Mouse (Mus musculus): Measurements from ENCODE around the gene Erp27. TPM values are rescaled to one million over a fixed set of nuclear protein-coding genes. Genes with fewer than 3 reads are reported as not detected.

Erp27 gene
- total and polyA plus RNA-seq, 3 experiments: 0.55 to 1.9 TPM; not detected in 1

DNA sequence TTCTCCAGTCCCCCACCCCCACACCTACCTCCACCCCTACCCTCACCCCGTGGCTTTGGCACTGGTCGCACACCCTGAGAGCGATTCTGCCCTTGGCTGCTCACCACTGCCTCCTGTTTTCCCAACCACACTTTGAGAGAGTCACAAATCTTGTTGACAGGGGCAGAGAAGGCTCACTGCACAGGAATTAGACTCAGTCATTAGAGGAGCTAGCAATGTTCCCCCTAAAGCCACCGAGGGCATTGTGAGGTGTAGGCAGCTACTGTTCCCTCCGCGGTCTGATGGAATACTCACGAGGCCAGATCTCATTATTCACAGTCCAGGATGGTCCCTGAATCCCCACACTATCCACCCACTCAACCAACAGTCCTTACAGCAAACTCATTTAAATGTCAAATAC is 35.1 kb upstream of the Erp27 start:
- H3K4me3 ChIP-seq (replicated peaks in 1 of 3; ENCODE audit: low read depth in 2 of 3, low read length in 2 of 3, poor library complexity in 1 of 3): no peak overlapping the region
- no peaks in the 10 kb centered on the region for H3K4me1 ChIP-seq (ENCODE audit: control insufficient read depth in 1 of 2, insufficient read depth in 2 of 2)
- H3K9ac ChIP-seq (ENCODE audit: insufficient read depth, low read depth): no peak overlapping the region
- no peaks in the 10 kb centered on the region for H3K36me3 ChIP-seq (replicated peaks in 1 of 2; ENCODE audit: control insufficient read depth in 1 of 2, insufficient read depth in 1 of 2, low read length in 1 of 2)
- H3K27ac ChIP-seq (ENCODE audit: insufficient read depth, low read depth): no peak overlapping the region
- no peaks in the 10 kb centered on the region for H3K79me2 ChIP-seq (replicated peaks; ENCODE audit: control insufficient read depth, extremely low read depth, insufficient read depth, poor library complexity, severe bottlenecking)
- H3K9me3 ChIP-seq (replicated peaks; ENCODE audit: low read length): no peaks in the 10 kb centered on the region
- in situ Hi-C loops (cut with MboI; ENCODE audit: low pct_ligation_motif_present, low pct_unique_long_range_greater_than_20kb, low sequenced_read_pairs): no loop called here
- dilution Hi-C loops (cut with MboI; ENCODE audit: extremely low pct_ligation_motif_present, extremely low pct_unique_long_range_greater_than_20kb, low sequenced_read_pairs): no loop called here
- no peak for DNase-seq (ENCODE audit: extremely low read depth)
- H3K4me2 ChIP-seq (ENCODE audit: insufficient read depth, low read depth, poor library complexity, severe bottlenecking): no peak overlapping the region
- H3K27me3 ChIP-seq (replicated peaks): no peaks in the 10 kb centered on the region
- no peak for TF ChIP-seq USF2 (conservative IDR thresholded peaks at IDR 0.05; ENCODE audit: low read depth, low read length)
- no peak for TF ChIP-seq JUN (IDR thresholded peaks at IDR 0.05; ENCODE audit: insufficient read depth, low read depth, low read length)
- no peak for TF ChIP-seq BHLHE40 (IDR thresholded peaks at IDR 0.05; ENCODE audit: low read depth, low read length)
- TF ChIP-seq NRF1 (IDR thresholded peaks at IDR 0.05; ENCODE audit: low read depth, low read length): no peak
- no peak for TF ChIP-seq SIN3A (IDR thresholded peaks at IDR 0.05; ENCODE audit: low read length)
- no peak for TF ChIP-seq MYC (IDR thresholded peaks at IDR 0.05; ENCODE audit: low read depth, low read length)
- TF ChIP-seq RCOR1 (conservative IDR thresholded peaks at IDR 0.05; ENCODE audit: low read depth, low read length): no peak
- TF ChIP-seq UBTF (IDR thresholded peaks at IDR 0.05; ENCODE audit: low read depth, low read length): no peak
- no peak for TF ChIP-seq POLR2A (IDR thresholded peaks at IDR 0.05; ENCODE audit: low read depth, low read length)
- no peak for TF ChIP-seq CHD2 (IDR thresholded peaks at IDR 0.05; ENCODE audit: low read length)
- TF ChIP-seq ZMIZ1 (IDR thresholded peaks at IDR 0.05; ENCODE audit: low read depth, low read length): no peak
- TF ChIP-seq ZKSCAN1 (IDR thresholded peaks at IDR 0.05; ENCODE audit: borderline replicate concordance, low read depth, low read length): no peak
- TF ChIP-seq TBP (conservative IDR thresholded peaks at IDR 0.05; ENCODE audit: low read depth, low read length): no peak

- no peak for DNase-seq (ENCODE audit: extremely low read depth)
- H3K9me3 ChIP-seq (replicated peaks; ENCODE audit: low read length): no peaks in the 10 kb centered on the region
- dilution Hi-C loops (cut with MboI; ENCODE audit: extremely low pct_ligation_motif_present, extremely low pct_unique_long_range_greater_than_20kb, low sequenced_read_pairs): no loop called here
- TF ChIP-seq USF1 (IDR thresholded peaks at IDR 0.05; ENCODE audit: low read depth, low read length): no peak
- TF ChIP-seq E2F4 (IDR thresholded peaks at IDR 0.05; ENCODE audit: insufficient replicate concordance, low read depth, low read length): no peak
- TF ChIP-seq KAT2A (IDR thresholded peaks at IDR 0.05; ENCODE audit: insufficient replicate concordance, low read length): no peak
- no peak for TF ChIP-seq GABPA (IDR thresholded peaks at IDR 0.05; ENCODE audit: insufficient replicate concordance, low read depth, low read length)
- TF ChIP-seq NELFE (IDR thresholded peaks at IDR 0.05; ENCODE audit: low read depth, low read length): no peak
- no peak for TF ChIP-seq MAZ (IDR thresholded peaks at IDR 0.05; ENCODE audit: low read depth, low read length)
- TF ChIP-seq ZKSCAN1 (IDR thresholded peaks at IDR 0.05; ENCODE audit: borderline replicate concordance, low read depth, low read length): no peak
- no peak for TF ChIP-seq TBP (conservative IDR thresholded peaks at IDR 0.05; ENCODE audit: low read depth, low read length)
- no peak for TF ChIP-seq NRF1 (IDR thresholded peaks at IDR 0.05; ENCODE audit: low read depth, low read length)
- TF ChIP-seq ZC3H11A (IDR thresholded peaks at IDR 0.05; ENCODE audit: low read depth, low read length): no peak
- H3K9ac ChIP-seq (ENCODE audit: insufficient read depth, low read depth): no peak overlapping the region
- H3K27ac ChIP-seq (ENCODE audit: insufficient read depth, low read depth): no peak overlapping the region
- no peaks in the 10 kb centered on the region for H3K27me3 ChIP-seq (replicated peaks)
- no peaks in the 10 kb centered on the region for H3K4me1 ChIP-seq (ENCODE audit: control insufficient read depth in 1 of 2, insufficient read depth in 2 of 2)
- no peak overlapping the region for H3K4me2 ChIP-seq (ENCODE audit: insufficient read depth, low read depth, poor library complexity, severe bottlenecking)
- H3K79me2 ChIP-seq (replicated peaks; ENCODE audit: control insufficient read depth, extremely low read depth, insufficient read depth, poor library complexity, severe bottlenecking): no peaks in the 10 kb centered on the region
- no peaks in the 10 kb centered on the region for H3K36me3 ChIP-seq (replicated peaks in 1 of 2; ENCODE audit: control insufficient read depth in 1 of 2, insufficient read depth in 1 of 2, low read length in 1 of 2)
- in situ Hi-C loops (cut with MboI; ENCODE audit: low pct_ligation_motif_present, low pct_unique_long_range_greater_than_20kb, low sequenced_read_pairs): no loop called here
- no peak overlapping the region for H3K4me3 ChIP-seq (replicated peaks in 1 of 3; ENCODE audit: low read depth in 2 of 3, low read length in 2 of 3, poor library complexity in 1 of 3)
Observed at GRCm38 (mm10) chr6:136955240-136955639, 33.3 kb upstream of the Erp27 start.

All from CH12.LX (cell line).